In the genomic region with DNA sequence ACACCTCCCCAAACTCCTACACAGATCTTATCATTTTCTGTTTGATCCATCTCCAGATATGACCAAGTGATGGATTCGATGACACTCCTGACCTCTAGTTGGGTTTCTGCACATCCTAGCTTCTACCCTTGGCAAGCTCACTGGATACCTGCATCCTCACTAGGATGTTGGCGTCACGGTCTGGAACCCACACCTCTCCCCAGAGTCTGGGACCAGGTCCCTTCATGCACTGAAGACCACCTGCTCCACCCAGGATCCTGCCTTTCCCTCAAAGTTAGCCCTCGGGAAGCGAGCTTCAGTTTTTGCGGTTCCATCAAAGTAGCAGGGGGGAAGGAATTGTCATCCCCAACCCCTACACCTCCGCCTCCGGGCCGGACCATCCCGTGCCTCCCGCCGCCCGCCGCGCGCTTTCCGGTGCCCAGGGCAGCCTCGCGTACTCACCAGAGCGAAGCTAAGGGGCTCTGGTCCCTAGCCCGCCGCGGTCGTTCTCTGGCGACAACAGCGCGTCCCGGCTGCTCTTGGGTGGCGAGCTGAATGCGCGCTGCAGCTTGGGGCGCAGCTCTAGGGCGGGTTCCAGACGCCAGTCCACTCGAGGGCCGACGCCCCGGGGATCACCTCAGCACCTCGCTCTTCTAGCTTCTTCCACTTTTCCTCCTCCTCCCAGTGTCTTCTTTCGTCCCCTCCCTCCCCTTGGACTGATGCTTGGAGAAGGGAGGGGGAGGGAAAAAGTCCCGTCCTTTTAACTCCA, we compare ENCODE assay signal across 9 mouse cellular contexts. TPM values are rescaled to one million over a fixed set of nuclear protein-coding genes. Genes with fewer than 3 reads are reported as not detected.
A peak's percentile ranks its signal among the peaks of the same experiment; 100 is the strongest.
DNase-seq lines count a peak whose midpoint lies in the region; ATAC-seq and TF ChIP-seq lines count a peak whose summit lies in the region.
"Had no signal": no experiment of that assay in that cellular context is flagged by ENCODE, and none has a peak within 500 bp of the region (broad histone marks: within the 10 kb centered on the region; RNA-seq: fewer than 3 reads in every experiment).

Gene Htr1f, minus strand, starts transcription at position 671 of the 748 bp plus-strand sequence.

- H3K9me3 ChIP-seq in heart, embryonic 16.5 days (replicated peaks; ENCODE audit: control insufficient read depth, low read length) = no peaks in the 10 kb centered on the region
- no peaks in the 10 kb centered on the region for H3K9me3 ChIP-seq in ES-E14 (ENCODE audit: control insufficient read depth, insufficient read depth, low read depth, low read length)
- H3K9me3 ChIP-seq in embryonic facial prominence, embryonic 12.5 days = no peaks in the 10 kb centered on the region
- no peaks in the 10 kb centered on the region for H3K9me3 ChIP-seq in limb, embryonic 11.5 days (ENCODE audit: control insufficient read depth, low read length)
- H3K9me3 ChIP-seq in neural tube, embryonic 14.5 days (ENCODE audit: control insufficient read depth, low read length) = no peaks in the 10 kb centered on the region

- no peaks in the 10 kb centered on the region for H3K36me3 ChIP-seq in heart, embryonic 16.5 days (ENCODE audit: control insufficient read depth, insufficient read depth)
- H3K36me3 ChIP-seq in ES-E14 (ENCODE audit: control insufficient read depth, insufficient read depth, low read length, poor library complexity, severe bottlenecking) = no peaks in the 10 kb centered on the region
- no peaks in the 10 kb centered on the region for H3K36me3 ChIP-seq in embryonic facial prominence, embryonic 12.5 days
- no peaks in the 10 kb centered on the region for H3K36me3 ChIP-seq in limb, embryonic 11.5 days (ENCODE audit: control insufficient read depth, insufficient read depth, low read length)
- no peaks in the 10 kb centered on the region for H3K36me3 ChIP-seq in neural tube, embryonic 14.5 days (ENCODE audit: control insufficient read depth, insufficient read depth, low read length)

- peak within 1 kb of the TSS; percentile 77 for H3K4me2 ChIP-seq in heart, embryonic 16.5 days (ENCODE audit: low read depth, low read length)
- peak within 1 kb of the TSS; percentile 91 for H3K4me2 ChIP-seq in embryonic facial prominence, embryonic 12.5 days (replicated peaks)
- H3K4me2 ChIP-seq in limb, embryonic 11.5 days (ENCODE audit: low read depth, severe bottlenecking) = peak within 1 kb of the TSS; percentile 78
- peak within 1 kb of the TSS; percentile 84 for H3K4me2 ChIP-seq in neural tube, embryonic 14.5 days (ENCODE audit: low read depth, low read length)

- WGBS in heart, embryonic 16.5 days = 5% methylated on average over 41 of the region's 41 CpGs
- WGBS in embryonic facial prominence, embryonic 12.5 days = 5% methylated on average over 40 of the region's 41 CpGs
- 4% methylated on average over 40 of the region's 41 CpGs for WGBS in limb, embryonic 11.5 days
- WGBS in neural tube, embryonic 14.5 days = 4% methylated on average over 39 of the region's 41 CpGs

- peak within 1 kb of the TSS; percentile 49 for H3K4me3 ChIP-seq in heart, embryonic 16.5 days (ENCODE audit: low read length)
- peak within 1 kb of the TSS; percentile 44 to 58 for H3K4me3 ChIP-seq in ES-E14 (ENCODE audit: insufficient read depth in 1 of 2, low read depth in 1 of 2, low read length in 2 of 2, poor library complexity in 1 of 2, severe bottlenecking in 1 of 2)
- H3K4me3 ChIP-seq in embryonic facial prominence, embryonic 12.5 days = peak within 1 kb of the TSS; percentile 44
- peak within 1 kb of the TSS; percentile 32 for H3K4me3 ChIP-seq in limb, embryonic 11.5 days (ENCODE audit: low read depth, low read length)
- H3K4me3 ChIP-seq in neural tube, embryonic 14.5 days (ENCODE audit: low read depth, low read length) = peak within 1 kb of the TSS; percentile 43

- intact Hi-C loops in heart, postnatal 14 days (cut with DNase I) = no loop called here

- no peak for DNase-seq in heart, postnatal 14 days
- DNase-seq in ES-E14 (ENCODE audit: low read depth, low spot score) = no peak
- DNase-seq in limb, embryonic 11.5 days (ENCODE audit: low spot score) = peak; percentile 62
- no peak for DNase-seq in ovary, postnatal 10 days (ENCODE audit: low spot score)
- no peak for DNase-seq in frontal cortex, postnatal 14 days (ENCODE audit: low spot score in 2 of 2)

- in situ Hi-C loops in ES-E14 (cut with MboI; ENCODE audit: low sequenced_read_pairs in 2 of 2, unreplicated experiment in 2 of 2) = no loop called here

- H3K27me3 ChIP-seq in heart, embryonic 16.5 days (ENCODE audit: control insufficient read depth, insufficient read depth, low read length) = peaks cover 17% of the 10 kb centered on the region
- H3K27me3 ChIP-seq in embryonic facial prominence, embryonic 12.5 days = peaks cover 14% of the 10 kb centered on the region; the same call in 1 of the 2 replicates
- peaks cover 10% of the 10 kb centered on the region; the same call in 1 of the 2 replicates for H3K27me3 ChIP-seq in limb, embryonic 11.5 days (ENCODE audit: control insufficient read depth, insufficient read depth, low read length)
- H3K27me3 ChIP-seq in neural tube, embryonic 14.5 days (ENCODE audit: control insufficient read depth, insufficient read depth, low read length) = no peaks in the 10 kb centered on the region
- H3K27me3 ChIP-seq: Patski had no signal

- H3K9ac ChIP-seq in heart, embryonic 16.5 days (ENCODE audit: low read length) = peak within 1 kb of the TSS; percentile 2; the same call in 1 of the 2 replicates
- peak within 1 kb of the TSS; percentile 2; the same call in 1 of the 2 replicates for H3K9ac ChIP-seq in ES-E14 (ENCODE audit: insufficient read depth, low read depth, low read length, poor library complexity, severe bottlenecking)
- H3K9ac ChIP-seq in embryonic facial prominence, embryonic 12.5 days = peak within 1 kb of the TSS; percentile 25; the same call in 1 of the 2 replicates
- peak within 1 kb of the TSS; percentile 38; the same call in 1 of the 2 replicates for H3K9ac ChIP-seq in limb, embryonic 11.5 days (ENCODE audit: low read length)
- peak within 1 kb of the TSS; percentile 37 for H3K9ac ChIP-seq in neural tube, embryonic 14.5 days (replicated peaks; ENCODE audit: low read depth, low read length)

- H3K4me1 ChIP-seq in heart, embryonic 16.5 days (ENCODE audit: control insufficient read depth, insufficient read depth, low read length) = 0 out of 2 replicates have a peak, but pooled peaks cover 3% of the 10 kb centered on the region
- H3K4me1 ChIP-seq in ES-E14 (ENCODE audit: control insufficient read depth in 2 of 2, insufficient read depth in 2 of 2, low read length in 2 of 2, poor library complexity in 1 of 2) = no peaks in the 10 kb centered on the region
- no peaks in the 10 kb centered on the region for H3K4me1 ChIP-seq in embryonic facial prominence, embryonic 12.5 days
- H3K4me1 ChIP-seq in limb, embryonic 11.5 days (ENCODE audit: control insufficient read depth, insufficient read depth, low read length) = no peaks in the 10 kb centered on the region
- no peaks in the 10 kb centered on the region for H3K4me1 ChIP-seq in neural tube, embryonic 14.5 days (ENCODE audit: control insufficient read depth, insufficient read depth, low read length)

- no peak within 1 kb of the TSS for H3K27ac ChIP-seq in heart, embryonic 16.5 days (ENCODE audit: low read length)
- no peak within 1 kb of the TSS for H3K27ac ChIP-seq in ES-E14 (ENCODE audit: insufficient read depth, low read depth, low read length, poor library complexity, severe bottlenecking)
- H3K27ac ChIP-seq in embryonic facial prominence, embryonic 12.5 days = no peak within 1 kb of the TSS
- H3K27ac ChIP-seq in limb, embryonic 11.5 days (replicated peaks; ENCODE audit: low read depth, low read length) = no peak within 1 kb of the TSS
- H3K27ac ChIP-seq in neural tube, embryonic 14.5 days (ENCODE audit: low read depth, low read length) = no peak within 1 kb of the TSS

- ATAC-seq in heart, embryonic 16.5 days (replicated peaks; ENCODE audit: extremely low read depth, insufficient read depth, low FRiP score) = no peak
- 0 out of 2 replicates have a peak, but pooled peaks have one; percentile 28 for ATAC-seq in embryonic facial prominence, embryonic 12.5 days (ENCODE audit: insufficient number of reproducible peaks, insufficient read depth, low FRiP score, low TSS enrichment)
- peak; percentile 53 for ATAC-seq in limb, embryonic 11.5 days (ENCODE audit: insufficient number of reproducible peaks, low FRiP score, low TSS enrichment, low read depth)
- peak; percentile 88 for ATAC-seq in neural tube, embryonic 14.5 days (ENCODE audit: low read depth)
- ATAC-seq: Patski had no signal

TF ChIP-seq in ES-E14, 5 proteins besides CTCF, POLR2A, EP300 and RAD21:
- TF ChIP-seq HCFC1 (IDR thresholded peaks at IDR 0.05; ENCODE audit: borderline replicate concordance, insufficient read depth, low read length) (no peak), CHD2 (IDR thresholded peaks at IDR 0.05; ENCODE audit: low read depth, low read length) (no peak), ZNF384 (IDR thresholded peaks at IDR 0.05; ENCODE audit: low read depth, low read length) (no peak), MAFK (IDR thresholded peaks at IDR 0.05; ENCODE audit: insufficient read depth, low read depth, low read length) (no peak), ZC3H11A (IDR thresholded peaks at IDR 0.05; ENCODE audit: borderline replicate concordance, low read depth, low read length) (no peak)
TF ChIP-seq in ES-E14: peak in this region for 0.

RNA-seq across cellular contexts. Expression of gene Htr1f, which starts in this region (rescaled TPM):
- polyA plus RNA-seq in heart, embryonic 16.5 days (2015; fragmentation: Nextera tagmentation; extraction: Ambion mirVana) = not detected in 2 replicates
- total RNA-seq in heart, postnatal 14 days (2021) = not detected
- total RNA-seq in ES-E14 (2012; rRNA removed) = not detected in 2 replicates
- polyA plus RNA-seq in embryonic facial prominence, embryonic 12.5 days (2016; fragmentation: Nextera tagmentation; extraction: Ambion mirVana) = 0.22 and 0.26 TPM in 2 replicates
- not detected in 2 replicates for polyA plus RNA-seq in limb, embryonic 11.5 days (2014; fragmentation: Nextera tagmentation; extraction: Ambion mirVana)
- 0.36 and 0.95 TPM in 2 replicates for polyA plus RNA-seq in neural tube, embryonic 14.5 days (2014; fragmentation: Nextera tagmentation; extraction: Ambion mirVana)
- polyA plus RNA-seq: Patski had no signal

Comparison
In these comparisons a context has a peak if more than half of its experiments do, and no peak if none do; other contexts are left out.
1. Peak in ATAC-seq, H3K4me3 ChIP-seq, H3K9ac ChIP-seq and H3K4me2 ChIP-seq in embryonic facial prominence, embryonic 12.5 days; RNA of the gene not detected or under 1 TPM.
2. Peak in DNase-seq, ATAC-seq, H3K4me3 ChIP-seq, H3K9ac ChIP-seq and H3K4me2 ChIP-seq in limb, embryonic 11.5 days; RNA of the gene not detected or under 1 TPM.
3. Peak in ATAC-seq, H3K4me3 ChIP-seq, H3K9ac ChIP-seq and H3K4me2 ChIP-seq in neural tube, embryonic 14.5 days; RNA of the gene not detected or under 1 TPM.